Mouse (Mus musculus) MEL (cell line): Measurements from ENCODE around the gene Sbp. TPM values are rescaled to one million over a fixed set of nuclear protein-coding genes. Genes with fewer than 3 reads are reported as not detected.

Experiments used
- DNase-seq: peaks from one replicate; pipeline ENCODE4 v3.0.0; 2011; ENCODE audit warnings: low read depth, low spot score
- H3K27ac ChIP-seq: 2 replicates; pipeline ENCODE4 v1.5.1; 2012; ENCODE audit warnings: low read depth, mild to moderate bottlenecking, control low read depth, low read length, moderate library complexity; ENCODE audit not compliant: control insufficient read depth
- H3K27me3 ChIP-seq, 2 experiments: fragments of 150-350 bp in 1 of 2; sonication (generic) in 1 of 2; 2 replicates each; pipeline ENCODE4 v1.6.1; 2012; ENCODE audit warnings: low read length in 2 of 2, mild to moderate bottlenecking in 2 of 2, improper control_type of control experiment in 1 of 2, moderate library complexity in 1 of 2; ENCODE audit not compliant: insufficient read depth in 2 of 2, control insufficient read depth in 1 of 2
- H3K36me3 ChIP-seq, 2 experiments: 2 replicates each; pipeline ENCODE4 v1.6.1; 2012 to 2014; ENCODE audit warnings: low read length in 2 of 2, improper control_type of control experiment in 1 of 2, inconsistent platforms in 1 of 2, mild to moderate bottlenecking in 1 of 2; ENCODE audit not compliant: insufficient read depth in 2 of 2, control insufficient read depth in 1 of 2
- H3K4me1 ChIP-seq, 2 experiments: fragments of 150-350 bp in 1 of 2; sonication (generic) in 1 of 2; 2 replicates each; pipeline ENCODE4 v1.6.1; 2012; ENCODE audit warnings: low read length in 2 of 2, improper control_type of control experiment in 1 of 2, mild to moderate bottlenecking in 1 of 2; ENCODE audit not compliant: insufficient read depth in 2 of 2, control insufficient read depth in 1 of 2
- H3K4me3 ChIP-seq, 2 experiments: fragments of 150-350 bp in 1 of 2; sonication (generic) in 1 of 2; 2 replicates each; pipeline ENCODE4 v1.5.1; 2012; ENCODE audit warnings: low read depth in 2 of 2, low read length in 2 of 2, mild to moderate bottlenecking in 2 of 2, moderate library complexity in 2 of 2, control low read depth in 1 of 2, improper control_type of control experiment in 1 of 2; ENCODE audit not compliant: control insufficient read depth in 1 of 2, insufficient read depth in 1 of 2
- H3K79me2 ChIP-seq: 2 replicates; pipeline ENCODE4 v1.6.1; 2012; ENCODE audit warnings: mild to moderate bottlenecking, low read length, moderate library complexity; ENCODE audit not compliant: control insufficient read depth, poor library complexity, insufficient read depth
- H3K9ac ChIP-seq: 2 replicates; pipeline ENCODE4 v1.6.1; 2012; ENCODE audit warnings: low read depth, mild to moderate bottlenecking, control low read depth, low read length, moderate library complexity; ENCODE audit not compliant: control insufficient read depth, poor library complexity, severe bottlenecking
- H3K9me3 ChIP-seq: fragments of 150-350 bp; sonication (generic); replicated peaks from 2 replicates; pipeline ENCODE4 v1.6.1; 2012; ENCODE audit warnings: mild to moderate bottlenecking, low read length, improper control_type of control experiment, moderate library complexity; ENCODE audit not compliant: insufficient read depth
- BHLHE40 ChIP-seq: IDR thresholded peaks from 2 replicates; pipeline ENCODE4 v1.6.1; 2012; ENCODE audit warnings: low read depth, mild to moderate bottlenecking, inconsistent platforms, low read length, improper control_type of control experiment, borderline replicate concordance
- CHD2 ChIP-seq: IDR thresholded peaks from 2 replicates; pipeline ENCODE4 v1.6.1; 2011; ENCODE audit warnings: low read length, improper control_type of control experiment
- E2F4 ChIP-seq: IDR thresholded peaks from 2 replicates; pipeline ENCODE4 v1.6.1; 2011; ENCODE audit warnings: low read depth, low read length, improper control_type of control experiment, borderline replicate concordance
- ELF1 ChIP-seq: IDR thresholded peaks from 2 replicates; pipeline ENCODE4 v1.6.1; 2014; ENCODE audit warnings: low read depth, mild to moderate bottlenecking, inconsistent platforms, low read length, improper control_type of control experiment, moderate library complexity
- EP300 ChIP-seq, 2 experiments: IDR thresholded peaks; 2 replicates each; pipeline ENCODE4 v1.6.1; 2011; ENCODE audit warnings: improper control_type of control experiment in 2 of 2, low read length in 2 of 2, low read depth in 1 of 2, mild to moderate bottlenecking in 1 of 2
- ETS1 ChIP-seq: IDR thresholded peaks from 2 replicates; pipeline ENCODE4 v1.6.1; 2012; ENCODE audit warnings: low read depth, mild to moderate bottlenecking, inconsistent platforms, low read length, improper control_type of control experiment, moderate library complexity
- HCFC1 ChIP-seq: IDR thresholded peaks from 2 replicates; pipeline ENCODE4 v1.6.1; 2012; ENCODE audit warnings: low read depth, mild to moderate bottlenecking, inconsistent platforms, low read length, improper control_type of control experiment, moderate library complexity
- KAT2A ChIP-seq: conservative IDR thresholded peaks from 2 replicates; pipeline ENCODE4 v1.6.1; 2012; ENCODE audit warnings: low read depth, low read length, improper control_type of control experiment, inconsistent platforms
- MAZ ChIP-seq: IDR thresholded peaks from 2 replicates; pipeline ENCODE4 v1.6.1; 2012; ENCODE audit warnings: low read depth, mild to moderate bottlenecking, inconsistent platforms, low read length, improper control_type of control experiment
- MEF2A ChIP-seq: IDR thresholded peaks from 2 replicates; pipeline ENCODE4 v1.6.1; 2014; ENCODE audit warnings: low read depth, mild to moderate bottlenecking, inconsistent platforms, low read length, improper control_type of control experiment; ENCODE audit not compliant: poor library complexity, insufficient replicate concordance, severe bottlenecking; ENCODE audit errors: extremely low read depth
- MXI1 ChIP-seq: IDR thresholded peaks from 2 replicates; pipeline ENCODE4 v1.6.1; 2011; ENCODE audit warnings: mild to moderate bottlenecking, low read depth, low read length, improper control_type of control experiment
- MYB ChIP-seq: IDR thresholded peaks from 2 replicates; pipeline ENCODE4 v1.6.1; 2011; ENCODE audit warnings: mild to moderate bottlenecking, low read depth, low read length, improper control_type of control experiment
- NELFE ChIP-seq: IDR thresholded peaks from 2 replicates; pipeline ENCODE4 v1.6.1; 2011; ENCODE audit warnings: low read depth, low read length, improper control_type of control experiment
- POLR2AphosphoS5 ChIP-seq: IDR thresholded peaks from 2 replicates; pipeline ENCODE4 v1.6.1; 2012; ENCODE audit warnings: low read depth, borderline replicate concordance, mild to moderate bottlenecking, inconsistent platforms, low read length, moderate library complexity, mixed read lengths
- RAD21 ChIP-seq: IDR thresholded peaks from 2 replicates; pipeline ENCODE4 v1.6.1; 2011; ENCODE audit warnings: mild to moderate bottlenecking, low read depth, low read length, improper control_type of control experiment
- RCOR1 ChIP-seq: IDR thresholded peaks from 2 replicates; pipeline ENCODE4 v1.6.1; 2012; ENCODE audit warnings: low read depth, mild to moderate bottlenecking, inconsistent platforms, low read length, improper control_type of control experiment
- SMC3 ChIP-seq: IDR thresholded peaks from 2 replicates; pipeline ENCODE4 v1.6.1; 2011; ENCODE audit warnings: low read depth, low read length, improper control_type of control experiment
- USF1 ChIP-seq: IDR thresholded peaks from 2 replicates; pipeline ENCODE4 v1.6.1; 2014; ENCODE audit warnings: low read depth, mild to moderate bottlenecking, inconsistent platforms, low read length, improper control_type of control experiment, moderate library complexity
- USF2 ChIP-seq, 2 experiments: IDR thresholded peaks; 2 replicates each; pipeline ENCODE4 v1.6.1; 2011 to 2012; ENCODE audit warnings: improper control_type of control experiment in 2 of 2, low read length in 2 of 2, borderline replicate concordance in 1 of 2, inconsistent platforms in 1 of 2, low read depth in 1 of 2, mild to moderate bottlenecking in 1 of 2; ENCODE audit not compliant: insufficient read depth in 1 of 2
- ZKSCAN1 ChIP-seq: IDR thresholded peaks from 2 replicates; pipeline ENCODE4 v1.6.1; 2012; ENCODE audit warnings: low read depth, mild to moderate bottlenecking, inconsistent platforms, low read length, improper control_type of control experiment, moderate library complexity
- ZMIZ1 ChIP-seq: IDR thresholded peaks from 2 replicates; pipeline ENCODE4 v1.6.1; 2012; ENCODE audit warnings: low read depth, mild to moderate bottlenecking, inconsistent platforms, low read length, improper control_type of control experiment, moderate library complexity
- ZNF384 ChIP-seq: IDR thresholded peaks from 2 replicates; pipeline ENCODE4 v1.6.1; 2012; ENCODE audit warnings: low read depth, mild to moderate bottlenecking, inconsistent platforms, low read length, improper control_type of control experiment
- polyA plus RNA-seq, 2 experiments: library from polyadenylated mRNA; stranded (reverse) in 1 of 2; unstranded in 1 of 2; fragments of >175 nt in 1 of 2; fragments of >200 nt in 1 of 2; gene quantifications; 2 replicates each; pipeline versions ENCODE4 v1.2.1 to v1.2.4; 2012; ENCODE audit warnings: low replicate concordance in 2 of 2, low read depth in 1 of 2; ENCODE audit not compliant: insufficient read length in 2 of 2, insufficient read depth in 1 of 2, missing spikeins in 1 of 2
- total RNA-seq: library from RNA; depleted of rRNA; stranded (reverse); fragments of 300-350 nt; gene quantifications from 2 replicates; pipeline ENCODE4 v1.2.3, GENCODE M21; 2012

Gene Sbp
- total and polyA plus RNA-seq, 3 experiments, result not detected

DNA sequence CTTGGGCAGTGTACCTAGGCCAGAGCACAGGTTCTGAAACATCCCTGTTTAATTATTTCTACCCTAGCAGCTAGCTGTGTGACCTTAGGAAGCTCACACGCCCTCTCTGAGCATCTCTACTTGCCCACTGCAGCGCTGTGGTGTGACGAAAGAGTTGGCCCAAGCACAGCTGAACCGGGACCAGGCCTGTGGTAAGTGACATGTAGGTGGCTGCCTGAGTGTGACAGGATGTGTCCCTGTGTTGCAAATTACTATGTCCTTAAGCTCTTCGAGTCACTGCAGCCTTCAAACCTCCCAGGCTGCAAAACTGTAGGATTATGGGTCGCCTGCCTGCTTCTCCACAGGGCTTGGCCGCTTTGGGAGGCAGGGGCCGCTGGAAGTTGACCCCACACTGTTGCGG is 29.8 kb downstream of the Sbp start:
- H3K4me1 ChIP-seq, result no peaks in the 10 kb centered on the region
- H3K4me3 ChIP-seq, result no peak overlapping the region
- TF ChIP-seq USF1 (no peak), NELFE (no peak), E2F4 (no peak), RAD21 (no peak), ZMIZ1 (no peak), HCFC1 (no peak), RCOR1 (no peak), SMC3 (no peak), CHD2 (no peak), KAT2A (no peak), MAZ (no peak), MYB (no peak)
- no peaks in the 10 kb centered on the region for H3K79me2 ChIP-seq
- no peak for DNase-seq
- peaks cover 9 to 14% of the 10 kb centered on the region in 2 experiments; a peak in 3 of 4 replicates for H3K27me3 ChIP-seq
- H3K36me3 ChIP-seq, result no peaks in the 10 kb centered on the region
- H3K9ac ChIP-seq, result no peak overlapping the region
- no peaks in the 10 kb centered on the region for H3K9me3 ChIP-seq
- no peak overlapping the region for H3K27ac ChIP-seq

DNA sequence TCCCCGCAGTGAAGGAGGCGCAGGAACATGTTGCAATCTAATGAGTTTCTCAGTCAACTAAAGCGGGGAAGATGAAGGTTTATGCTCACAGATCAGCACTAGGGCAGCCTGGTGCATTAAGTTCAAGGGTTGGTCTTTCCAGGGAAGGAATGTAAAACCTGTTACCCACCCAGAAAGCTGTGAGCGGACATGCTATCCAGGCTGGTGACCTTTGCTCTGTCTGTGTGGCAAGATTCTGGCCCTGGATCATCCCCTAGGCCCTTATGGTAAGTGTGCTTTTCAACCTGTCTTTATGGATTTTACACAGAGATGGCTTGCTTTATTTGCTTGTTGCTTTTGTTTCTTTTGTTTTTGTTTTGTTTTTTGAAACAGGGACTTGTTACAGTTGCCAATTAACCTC is 35.2 kb downstream of the Sbp start:
- no peak overlapping the region for H3K27ac ChIP-seq
- H3K4me3 ChIP-seq, result no peak overlapping the region
- no peak overlapping the region for H3K9ac ChIP-seq
- DNase-seq, result no peak
- H3K79me2 ChIP-seq, result no peaks in the 10 kb centered on the region
- peaks cover 16 to 25% of the 10 kb centered on the region in 2 experiments for H3K27me3 ChIP-seq
- H3K9me3 ChIP-seq, result no peaks in the 10 kb centered on the region
- TF ChIP-seq MEF2A (no peak), USF2 (IDR thresholded peaks at IDR 0.05; ENCODE audit: borderline replicate concordance in 1 of 2, insufficient read depth in 1 of 2, low read depth in 1 of 2, low read length in 2 of 2) (no peak), BHLHE40 (no peak), HCFC1 (no peak), KAT2A (no peak), EP300 (IDR thresholded peaks at IDR 0.05; ENCODE audit: low read depth in 1 of 2, low read length in 2 of 2) (no peak), ELF1 (no peak), ZNF384 (no peak), CHD2 (no peak), E2F4 (no peak), POLR2AphosphoS5 (no peak), ZKSCAN1 (no peak), MYB (no peak), MAZ (no peak), ZMIZ1 (no peak), MXI1 (no peak), RAD21 (no peak), ETS1 (no peak)
- no peaks in the 10 kb centered on the region for H3K36me3 ChIP-seq
- no peaks in the 10 kb centered on the region for H3K4me1 ChIP-seq
